Mouse (Mus musculus): ENCODE data around the gene Carhsp1. TPM values are rescaled to one million over a fixed set of nuclear protein-coding genes. Genes with fewer than 3 reads are reported as not detected.

The Carhsp1 gene
- total RNA-seq, 1 experiment from 2014 or later, result 9.8 TPM

Other genes with a start within 250 kb of the Carhsp1 start
- gene Tmem114, start 247.0 kb downstream of the Carhsp1 start, total RNA-seq (2017), result not detected in 2 replicates
- 16.2 and 19.4 TPM in 2 replicates for gene Mettl22, start 201.4 kb downstream of the Carhsp1 start, total RNA-seq (2017)
- 0.41 TPM in 1 of 2 replicates, not detected in the other for gene Abat, start 158.7 kb downstream of the Carhsp1 start, total RNA-seq (2017)
- gene Pmm2, start 34.5 kb downstream of the Carhsp1 start, total RNA-seq (2017), result 42.3 and 48.4 TPM in 2 replicates
- 19.9 and 20.4 TPM in 2 replicates for gene Tmem186, start 34.4 kb downstream of the Carhsp1 start, total RNA-seq (2017)
- gene Gm5767, start 8.6 kb upstream of the Carhsp1 start, total RNA-seq (2017), result not detected in 2 replicates
- gene Usp7, start 120.2 kb upstream of the Carhsp1 start, total RNA-seq (2017), result 195 and 238 TPM in 2 replicates
- gene 1810013L24Rik, start 157.9 kb upstream of the Carhsp1 start, total RNA-seq (2017), result 63.6 and 71.1 TPM in 2 replicates

Measured in common myeloid progenitor, adult 5-6 weeks (primary cell).